Mouse (Mus musculus) lung, adult 2 months (tissue): ENCODE results near the gene Krt6a.
"Not testable (repeated sequence)": the region's sequence is repeated elsewhere in the genome, so short reads cannot be mapped to it uniquely, and the experiment has no call there.

ENCODE experiments used
- CTCF ChIP-seq: fragments of 200-500 bp; IDR thresholded peaks from 2 replicates; pipeline ENCODE4 v1.5.1; 2011; ENCODE audit warnings: mild to moderate bottlenecking, low read length, control low read depth; ENCODE audit not compliant: insufficient read depth
- POLR2A ChIP-seq: fragments of 200-500 bp; IDR thresholded peaks from 2 replicates; pipeline ENCODE4 v1.6.1; 2011; ENCODE audit warnings: low read depth, mild to moderate bottlenecking, control low read depth, low read length, borderline replicate concordance; ENCODE audit errors: extremely low read depth

DNA sequence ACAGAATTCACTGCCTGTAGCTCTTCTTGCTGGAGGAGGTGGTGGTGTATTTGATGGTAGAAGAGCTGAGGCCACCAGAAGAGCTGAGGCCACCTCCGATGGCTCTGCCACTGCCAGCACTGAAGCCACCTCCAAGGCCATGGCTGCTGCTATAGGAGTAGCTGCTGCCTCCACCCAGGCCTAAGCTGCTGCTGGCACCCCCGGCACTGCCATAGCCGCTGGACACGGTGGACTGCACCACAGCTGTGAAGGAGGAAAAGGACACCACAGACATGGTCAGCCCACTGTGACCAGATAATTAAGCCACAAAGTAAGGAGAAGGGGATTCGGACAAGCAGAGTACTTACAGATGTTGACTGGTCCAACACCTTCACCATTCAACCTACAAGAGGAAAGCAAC lies 3.6 kb downstream of the Krt6a start:
- not testable (repeated sequence) for TF ChIP-seq CTCF, POLR2A
